Mouse (Mus musculus) CH12.LX (cell line): ENCODE measurements around the gene Lmnb2. TPM values are rescaled to one million over a fixed set of nuclear protein-coding genes. Genes with fewer than 3 reads are reported as not detected.

Source experiments
- DNase-seq: peaks from one replicate; pipeline ENCODE4 v3.0.0-alpha.2; 2013; ENCODE audit errors: extremely low read depth
- H3K27ac ChIP-seq: 2 replicates; pipeline ENCODE4 v1.5.1; 2012; ENCODE audit warnings: low read depth, mild to moderate bottlenecking, control low read depth, moderate library complexity; ENCODE audit not compliant: insufficient read depth
- H3K27me3 ChIP-seq: replicated peaks from 2 replicates; pipeline ENCODE3; 2012; ENCODE audit warnings: inconsistent platforms
- H3K36me3 ChIP-seq, 2 experiments: replicated peaks in 1 of 2; 2 replicates each; pipeline versions ENCODE3 to v1.6.1; 2012; ENCODE audit warnings: inconsistent platforms in 1 of 2, low read length in 1 of 2, mild to moderate bottlenecking in 1 of 2, mixed read lengths in 1 of 2, moderate library complexity in 1 of 2; ENCODE audit not compliant: control insufficient read depth in 1 of 2, insufficient read depth in 1 of 2
- H3K4me1 ChIP-seq, 2 experiments: 2 replicates each; pipeline ENCODE4 v1.6.1; 2012; ENCODE audit warnings: inconsistent platforms in 1 of 2, moderate library complexity in 1 of 2; ENCODE audit not compliant: insufficient read depth in 2 of 2, control insufficient read depth in 1 of 2
- H3K4me2 ChIP-seq: 2 replicates; pipeline ENCODE4 v1.6.1; 2012; ENCODE audit warnings: low read depth, mild to moderate bottlenecking, control low read depth; ENCODE audit not compliant: poor library complexity, insufficient read depth, severe bottlenecking
- H3K4me3 ChIP-seq, 3 experiments: fragments of 150-350 bp in 1 of 3; sonication (generic) in 1 of 3; replicated peaks in 1 of 3; 2 replicates each; pipeline versions ENCODE3 to v1.5.1; 2011 to 2012; ENCODE audit warnings: low read depth in 2 of 3, low read length in 2 of 3, mild to moderate bottlenecking in 2 of 3, moderate library complexity in 2 of 3, control low read depth in 1 of 3, improper control_type of control experiment in 1 of 3, inconsistent platforms in 1 of 3, mixed read lengths in 1 of 3; ENCODE audit not compliant: poor library complexity in 1 of 3
- H3K79me2 ChIP-seq: replicated peaks from 2 replicates; pipeline ENCODE4 v1.6.1; 2012; ENCODE audit warnings: mild to moderate bottlenecking, moderate library complexity; ENCODE audit not compliant: control insufficient read depth, poor library complexity, insufficient read depth, severe bottlenecking; ENCODE audit errors: extremely low read depth
- H3K9ac ChIP-seq: 2 replicates; pipeline ENCODE4 v1.6.1; 2012; ENCODE audit warnings: low read depth, mild to moderate bottlenecking, control low read depth, moderate library complexity; ENCODE audit not compliant: insufficient read depth
- H3K9me3 ChIP-seq: replicated peaks from 2 replicates; pipeline ENCODE3; 2012; ENCODE audit warnings: low read length, inconsistent platforms, mixed read lengths
- BHLHE40 ChIP-seq: IDR thresholded peaks from 2 replicates; pipeline ENCODE4 v1.6.1; 2011; ENCODE audit warnings: mild to moderate bottlenecking, low read depth, low read length, improper control_type of control experiment
- CHD1 ChIP-seq: IDR thresholded peaks from 2 replicates; pipeline ENCODE4 v1.6.1; 2012; ENCODE audit warnings: low read depth, low read length, improper control_type of control experiment, inconsistent platforms
- EP300 ChIP-seq: IDR thresholded peaks from 2 replicates; pipeline ENCODE4 v1.6.1; 2011; ENCODE audit warnings: low read length, improper control_type of control experiment
- ETS1 ChIP-seq: conservative IDR thresholded peaks from 2 replicates; pipeline ENCODE4 v1.6.1; 2012; ENCODE audit warnings: low read depth, mild to moderate bottlenecking, inconsistent platforms, low read length, improper control_type of control experiment, moderate library complexity
- GABPA ChIP-seq: IDR thresholded peaks from 2 replicates; pipeline ENCODE4 v1.6.1; 2012; ENCODE audit warnings: low read depth, low read length, improper control_type of control experiment, inconsistent platforms; ENCODE audit not compliant: insufficient replicate concordance
- IRF4 ChIP-seq: IDR thresholded peaks from 2 replicates; pipeline ENCODE4 v1.6.1; 2014; ENCODE audit warnings: low read depth, mild to moderate bottlenecking, inconsistent platforms, low read length, improper control_type of control experiment
- MAZ ChIP-seq: IDR thresholded peaks from 2 replicates; pipeline ENCODE4 v1.6.1; 2012; ENCODE audit warnings: low read depth, mild to moderate bottlenecking, inconsistent platforms, low read length, improper control_type of control experiment, moderate library complexity
- MYC ChIP-seq: IDR thresholded peaks from 2 replicates; pipeline ENCODE4 v1.6.1; 2011; ENCODE audit warnings: low read depth, mild to moderate bottlenecking, improper control_type of control experiment, low read length
- POLR2AphosphoS2 ChIP-seq: IDR thresholded peaks from 2 replicates; pipeline ENCODE4 v1.6.1; 2011; ENCODE audit warnings: low read depth, low read length, improper control_type of control experiment
- RCOR1 ChIP-seq: conservative IDR thresholded peaks from 2 replicates; pipeline ENCODE4 v1.6.1; 2012; ENCODE audit warnings: low read depth, mild to moderate bottlenecking, inconsistent platforms, low read length, improper control_type of control experiment
- SIN3A ChIP-seq: IDR thresholded peaks from 2 replicates; pipeline ENCODE4 v1.6.1; 2012; ENCODE audit warnings: low read length, improper control_type of control experiment, inconsistent platforms
- UBTF ChIP-seq: IDR thresholded peaks from 2 replicates; pipeline ENCODE4 v1.6.1; 2012; ENCODE audit warnings: low read depth, mild to moderate bottlenecking, inconsistent platforms, low read length, improper control_type of control experiment, moderate library complexity
- USF1 ChIP-seq: IDR thresholded peaks from 2 replicates; pipeline ENCODE4 v1.6.1; 2014; ENCODE audit warnings: low read depth, mild to moderate bottlenecking, inconsistent platforms, low read length, improper control_type of control experiment
- ZC3H11A ChIP-seq: IDR thresholded peaks from 2 replicates; pipeline ENCODE4 v1.6.1; 2012; ENCODE audit warnings: low read depth, mild to moderate bottlenecking, inconsistent platforms, low read length, improper control_type of control experiment
- ZKSCAN1 ChIP-seq: IDR thresholded peaks from 2 replicates; pipeline ENCODE4 v1.6.1; 2012; ENCODE audit warnings: low read depth, inconsistent platforms, low read length, improper control_type of control experiment, borderline replicate concordance
- ZNF384 ChIP-seq: IDR thresholded peaks from 2 replicates; pipeline ENCODE4 v1.6.1; 2012; ENCODE audit warnings: low read depth, low read length, improper control_type of control experiment, inconsistent platforms
- dilution Hi-C: fragments of 300-500 bp; cut with MboI; formaldehyde crosslinking; loops from 2 replicates; pipeline ENCODE4 v1.14.3; 2020; ENCODE audit warnings: low sequenced_read_pairs; ENCODE audit not compliant: extremely low pct_unique_long_range_greater_than_20kb, extremely low pct_ligation_motif_present
- in situ Hi-C: fragments of 300-500 bp; cut with MboI; formaldehyde crosslinking; loops from 3 replicates; pipeline ENCODE4 v1.14.3; 2019; ENCODE audit warnings: low sequenced_read_pairs, low pct_ligation_motif_present, low pct_unique_long_range_greater_than_20kb, mixed read lengths
- polyA plus RNA-seq: library from polyadenylated mRNA; unstranded; fragments of >175 nt; gene quantifications from 2 replicates; pipeline ENCODE4 v1.2.1, GENCODE M21; 2012; ENCODE audit warnings: low read depth; ENCODE audit not compliant: insufficient read length
- total RNA-seq, 2 experiments: library from RNA; depleted of rRNA; stranded (reverse); fragments of 300-350 nt in 1 of 2; fragments of >200 nt in 1 of 2; gene quantifications; 2 replicates each; pipeline ENCODE4 v1.2.3; 2012 to 2014

Gene Lmnb2
- total and polyA plus RNA-seq, 3 experiments = 20.7 to 25.8 (median 23.7) TPM

GRCm38 (mm10) chr10:80935698-80936097 is 17.7 kb upstream of the Lmnb2 start:
- TF ChIP-seq RCOR1 (no peak), UBTF (no peak), MAZ (no peak), POLR2AphosphoS2 (no peak), SIN3A (no peak)
- dilution Hi-C loops = no loop called here
- Histone ChIP-seq H3K27ac (no peak overlapping the region), H3K36me3 (peaks cover 3 to 14% of the 10 kb centered on the region in 2 experiments), H3K9ac (no peak overlapping the region), H3K4me1 (peaks cover 52 to 98% of the 10 kb centered on the region in 2 experiments), H3K4me2 (peak overlapping the region; percentile 18; the same call in 1 of the 2 replicates), H3K27me3 (peaks cover 44% of the 10 kb centered on the region), H3K4me3 (no peak overlapping the region), H3K79me2 (peaks cover 3% of the 10 kb centered on the region; the same call in 1 of the 2 replicates), H3K9me3 (no peaks in the 10 kb centered on the region)
- in situ Hi-C loops = no loop called here
- DNase-seq = no peak

- TF ChIP-seq GABPA (no peak), ZC3H11A (no peak), CHD1 (no peak), EP300 (peak; percentile 45; the same call in 1 of the 2 replicates), BHLHE40 (0 out of 2 replicates have a peak, but pooled peaks have one; percentile 44), ZNF384 (no peak), USF1 (no peak), MYC (no peak), ETS1 (peak; percentile 66; the same call in 1 of the 2 replicates), ZKSCAN1 (no peak), IRF4 (0 out of 2 replicates have a peak, but pooled peaks have one; percentile 26)
- H3K36me3 ChIP-seq = peaks cover 3 to 14% of the 10 kb centered on the region in 2 experiments
These were observed 17.2 kb upstream of the Lmnb2 start for GRCm38 (mm10) chr10:80935241-80935640.

More at GRCm38 (mm10) chr10:80935241-80935640, 17.2 kb upstream of the Lmnb2 start:
- H3K9ac ChIP-seq = no peak overlapping the region
- peak overlapping the region; percentile 18; the same call in 1 of the 2 replicates for H3K4me2 ChIP-seq
- H3K4me1 ChIP-seq = peaks cover 48 to 93% of the 10 kb centered on the region in 2 experiments
- H3K9me3 ChIP-seq = no peaks in the 10 kb centered on the region
- dilution Hi-C loops (no loop called here), in situ Hi-C loops (no loop called here)
- peak; percentile 70 for DNase-seq
- peaks cover 6% of the 10 kb centered on the region for H3K79me2 ChIP-seq
- no peak overlapping the region for H3K4me3 ChIP-seq
- peaks cover 39% of the 10 kb centered on the region for H3K27me3 ChIP-seq
- no peak overlapping the region for H3K27ac ChIP-seq
